Mouse (Mus musculus): ENCODE measurements at regions not wholly inside any gene's neighbourhood (a gene's known extent, or its start where the extent isn't known, plus 50 kb on each side); places are given as distances from the start of the nearest gene placed in this dataset.

DNA sequence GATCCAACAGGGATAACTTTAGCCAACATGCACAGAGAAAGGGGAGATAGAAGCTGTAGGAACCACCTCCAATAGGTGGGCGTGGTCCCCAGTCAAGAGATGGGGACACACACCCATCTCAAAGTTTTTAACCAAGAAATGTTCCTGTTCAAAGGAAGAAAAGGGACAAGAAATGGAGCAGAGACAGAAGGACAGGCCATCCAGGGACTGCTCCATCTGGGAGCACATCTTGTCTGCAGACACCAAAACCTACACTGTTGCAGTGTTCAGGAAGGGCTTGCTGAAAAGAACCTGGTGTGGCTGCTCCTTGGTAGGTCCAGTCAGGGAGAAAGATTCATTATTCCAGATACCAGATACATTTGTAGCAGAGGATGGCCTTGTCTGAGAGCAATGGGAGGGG, 676.5 kb upstream of the Foxg1 start:
- DNase-seq (ENCODE audit: low spot score in 2 of 2): no peak

DNA sequence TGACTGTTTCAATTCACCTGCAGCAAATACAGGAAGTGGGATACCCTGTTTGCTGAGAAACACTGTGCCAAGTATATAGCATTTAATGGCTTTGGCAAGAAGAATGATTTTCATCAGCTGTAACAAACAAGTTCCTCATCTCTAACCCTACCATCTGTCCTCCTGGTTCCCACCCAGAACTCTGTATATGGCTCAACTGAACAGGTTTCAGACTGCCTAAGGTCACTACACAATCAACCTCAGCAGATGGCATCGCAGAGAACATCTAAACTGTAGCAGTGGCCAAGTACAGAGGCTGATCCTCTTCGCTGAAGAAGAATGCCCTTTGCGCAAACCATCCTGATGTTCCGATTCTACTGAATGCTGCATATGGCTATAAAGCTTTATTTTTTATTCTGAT, 668.8 kb upstream of the Foxg1 start:
- no peak for DNase-seq (ENCODE audit: low spot score in 2 of 2)

DNA sequence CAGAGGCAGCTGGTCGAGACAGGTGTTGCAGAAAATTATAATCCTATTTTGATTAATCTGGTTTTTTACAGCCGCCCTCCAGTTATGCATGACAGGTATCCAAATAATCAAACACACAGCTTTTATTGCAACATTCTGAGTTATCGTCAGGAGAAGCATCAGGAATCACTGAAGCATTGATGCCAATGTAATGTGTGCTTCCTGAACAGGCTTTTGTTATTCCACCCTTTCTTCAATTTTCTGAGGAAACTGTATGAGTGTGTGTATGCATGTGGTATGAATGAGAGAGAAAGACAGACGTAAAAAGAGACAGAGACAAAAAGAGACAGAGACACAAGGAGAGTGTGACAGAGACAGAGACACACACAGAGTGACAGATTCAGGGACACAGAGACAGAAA, 652.6 kb upstream of the Foxg1 start:
- no peak for DNase-seq (ENCODE audit: low spot score in 2 of 2)

DNA sequence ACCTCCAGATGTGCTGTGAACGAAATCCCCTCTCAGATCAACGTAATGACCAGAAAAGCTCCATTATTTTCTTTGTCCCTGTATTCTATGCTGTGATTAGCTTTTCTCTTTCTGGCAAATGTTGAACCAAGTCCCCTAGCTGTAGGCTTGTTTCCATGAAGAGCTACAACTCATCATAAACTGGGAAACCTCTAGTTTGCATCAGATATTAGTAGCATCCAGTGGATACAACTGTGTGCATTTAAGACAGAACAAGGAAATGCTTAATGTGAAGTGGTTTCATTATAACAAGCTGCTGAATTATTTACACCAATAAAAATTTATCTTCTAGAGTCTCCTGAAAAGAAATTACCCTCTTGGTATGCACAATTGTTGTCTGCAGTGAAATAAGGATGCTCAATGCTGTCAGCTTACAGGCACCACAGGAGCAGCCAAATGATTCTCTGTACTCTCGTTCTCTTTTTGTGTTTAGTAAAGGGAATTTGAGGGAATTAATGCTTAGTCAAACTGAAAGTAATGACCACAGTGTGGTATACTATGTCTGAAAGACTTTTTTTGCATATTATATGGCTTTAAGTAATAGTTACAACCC, 623.6 kb upstream of the Foxg1 start:
- DNase-seq (ENCODE audit: low spot score in 2 of 2): no peak
